Mouse (Mus musculus) ovary, postnatal 14 days (tissue): Measurements from ENCODE around the gene Gm10401.
A peak's percentile ranks its signal among the peaks of the same experiment; 100 is the strongest.
"Not testable (repeated sequence)": the region's sequence is repeated elsewhere in the genome, so short reads cannot be mapped to it uniquely, and the experiment has no call there.

ENCODE experiments used
- DNase-seq: peaks from one replicate; pipeline ENCODE4 v3.0.0; 2022; ENCODE audit warnings: low spot score

Gm10401 gene

DNA sequence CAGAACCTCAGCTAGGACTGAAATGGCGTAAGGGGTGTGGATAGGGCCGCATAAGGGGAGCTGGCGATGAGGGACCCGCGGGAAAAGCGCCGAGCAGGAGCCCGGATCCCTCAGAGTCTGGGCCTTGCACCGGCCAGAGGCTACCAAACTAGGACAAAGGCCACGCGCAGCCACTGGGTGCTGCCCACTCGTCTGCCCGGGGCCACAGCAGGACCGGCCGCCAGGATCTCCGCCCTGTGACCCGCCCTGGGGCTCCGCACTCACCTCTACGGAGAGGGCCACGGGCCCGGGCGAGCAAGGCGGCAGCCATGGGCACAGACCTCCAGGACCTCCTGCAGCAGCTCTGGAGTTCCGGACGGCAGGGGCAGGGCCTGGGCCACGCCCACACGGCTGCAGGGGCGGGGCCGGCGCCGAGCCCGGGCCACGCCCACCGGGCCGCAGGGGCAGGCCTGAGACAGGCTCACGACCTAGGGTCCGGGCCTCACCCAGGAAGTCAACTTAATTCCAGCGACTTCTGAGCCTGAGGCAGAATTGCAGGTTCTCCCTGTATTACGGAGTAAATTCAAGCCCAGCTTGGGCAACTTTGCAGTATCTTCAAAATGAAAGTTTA lies 21.0 kb upstream of the Gm10401 start, which contains the start of gene Acads:
TSS of gene Acads (minus strand) at position 386 of the 610 bp plus-strand sequence.
- peak; percentile 79 for DNase-seq

- no peak for DNase-seq
Observed at GRCm38 (mm10) chr5:115117467-115117866, 19.4 kb upstream of the Gm10401 start.

GRCm38 (mm10) chr5:115116426-115116825 lies 18.3 kb upstream of the Gm10401 start:
- DNase-seq = no peak

DNA sequence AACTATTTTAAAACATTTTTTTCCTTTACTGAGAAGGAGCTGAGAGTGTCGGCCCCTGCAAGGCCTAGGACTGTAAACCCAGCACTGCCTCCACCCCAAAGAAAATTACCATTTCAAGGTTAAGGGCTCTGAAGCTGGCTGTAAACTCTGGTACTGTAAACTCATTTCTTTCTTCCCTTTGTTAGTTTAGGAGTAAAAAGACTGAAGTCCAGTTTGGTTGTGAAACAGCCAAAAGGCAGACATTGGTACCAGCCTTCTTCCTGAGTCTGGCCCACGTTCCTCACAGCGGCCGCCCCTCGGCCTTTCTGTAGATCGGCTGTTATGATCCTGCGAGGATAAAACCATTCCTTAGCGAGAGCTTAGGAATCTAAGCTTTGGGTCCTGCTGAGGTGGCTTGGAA lies 16.4 kb upstream of the Gm10401 start:
- no peak for DNase-seq

- DNase-seq = no peak
Observed at GRCm38 (mm10) chr5:115113244-115113643, 15.1 kb upstream of the Gm10401 start.

DNA sequence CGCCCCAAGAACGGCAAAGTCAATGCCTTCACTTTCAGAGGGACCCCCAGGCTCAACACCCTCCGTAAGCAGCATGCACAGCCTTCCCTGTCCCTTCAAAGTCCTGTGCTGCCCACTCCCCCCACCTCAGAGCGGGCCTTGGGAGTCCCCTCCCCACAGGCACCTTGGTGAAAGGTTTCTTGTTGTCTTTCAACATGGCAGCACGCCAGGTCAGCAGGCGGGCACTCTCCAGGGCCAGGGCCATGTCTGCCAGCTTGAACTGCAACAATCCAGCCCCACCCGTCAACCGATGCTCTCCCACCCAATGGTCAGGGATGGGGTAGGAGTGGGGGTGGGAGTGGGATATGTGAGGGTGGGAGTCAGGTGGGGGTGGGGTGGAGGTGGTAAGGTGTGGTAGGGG lies 13.1 kb upstream of the Gm10401 start:
- no peak for DNase-seq

DNA sequence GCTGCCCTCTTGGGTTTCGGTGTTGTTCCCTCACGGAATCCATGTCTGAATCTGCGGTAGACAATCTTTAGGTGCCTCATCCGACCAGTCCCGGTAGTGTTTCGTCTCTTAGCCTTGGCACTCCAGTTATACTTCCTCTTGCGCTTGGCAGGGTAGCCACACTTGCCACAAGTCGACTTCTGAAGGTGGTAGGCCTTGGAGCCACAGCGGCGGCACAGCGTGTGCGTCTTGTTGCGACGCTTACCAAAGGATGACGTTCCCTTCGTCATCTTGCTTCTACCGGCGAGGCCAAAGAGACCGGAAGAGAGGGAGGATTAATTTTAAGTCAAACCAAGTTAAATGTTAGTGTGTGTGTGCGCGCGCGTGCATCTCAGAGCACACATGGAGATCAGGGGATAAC lies 5.2 kb upstream of the Gm10401 start:
- not testable (repeated sequence) for DNase-seq

DNA sequence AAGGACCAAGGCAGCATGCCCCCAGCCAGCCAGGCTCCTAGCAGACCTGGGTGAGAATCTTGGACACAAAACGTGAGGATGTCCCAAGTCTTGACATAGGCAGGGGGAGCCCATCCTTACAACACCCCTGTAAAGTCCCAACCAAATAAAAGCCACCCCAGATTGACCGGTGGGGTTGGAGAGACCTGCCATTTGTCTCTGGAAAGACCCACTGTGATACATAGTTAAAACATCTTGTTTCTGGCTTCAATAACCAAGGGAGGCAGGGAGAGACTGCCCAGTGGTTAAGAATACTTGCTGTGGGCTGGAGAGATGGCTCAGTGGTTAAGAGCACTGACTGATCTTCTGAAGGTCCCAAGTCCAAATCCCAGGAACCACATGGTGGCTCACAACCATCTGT lies 4.1 kb upstream of the Gm10401 start:
- DNase-seq = no peak

- no peak for DNase-seq
Observed at GRCm38 (mm10) chr5:115100473-115100872, 2.4 kb upstream of the Gm10401 start.

DNA sequence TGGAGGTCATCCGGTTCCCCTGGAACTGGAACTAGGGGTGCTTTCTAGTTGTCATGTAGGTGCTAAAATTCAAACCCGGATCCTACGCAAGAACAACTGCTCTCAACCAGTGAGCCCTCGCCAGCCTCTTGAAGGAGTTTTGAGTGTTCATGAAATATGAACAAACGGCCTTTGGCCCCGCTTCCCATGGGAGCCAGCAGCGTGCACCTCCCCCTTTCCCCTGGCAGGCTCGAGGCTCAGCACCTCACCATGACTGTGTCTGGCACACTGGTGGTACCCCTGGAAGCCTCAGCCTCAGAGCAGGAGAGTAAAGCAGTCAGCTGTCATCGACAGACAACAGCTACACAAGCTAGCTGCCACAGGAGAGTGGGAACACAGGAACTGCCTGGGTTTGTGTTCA lies 1.9 kb upstream of the Gm10401 start:
- DNase-seq = no peak

GRCm38 (mm10) chr5:115099530-115099929 lies 1.4 kb upstream of the Gm10401 start:
- DNase-seq = no peak

DNA sequence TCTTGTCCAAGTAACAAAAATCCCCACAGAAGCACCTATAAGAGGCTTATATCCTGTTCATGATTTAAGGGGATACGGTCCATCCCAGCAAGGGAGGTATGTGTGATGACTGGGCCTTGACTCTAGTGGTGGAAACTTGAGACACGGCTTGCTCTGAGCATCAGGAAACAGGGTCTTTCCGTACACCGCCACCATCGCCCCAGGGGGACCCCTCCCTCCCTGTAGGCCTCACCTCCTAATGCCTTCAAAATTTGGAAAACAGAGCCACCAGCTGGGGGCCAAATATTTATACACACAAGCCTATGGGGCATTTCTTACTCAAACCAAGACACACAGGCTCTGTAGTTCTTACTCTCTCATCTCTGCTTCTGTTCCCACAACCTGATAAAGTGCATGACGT lies 6.3 kb downstream of the Gm10401 start:
- no peak for DNase-seq

GRCm38 (mm10) chr5:115091015-115091414 lies 7.1 kb downstream of the Gm10401 start:
- DNase-seq = no peak

DNA sequence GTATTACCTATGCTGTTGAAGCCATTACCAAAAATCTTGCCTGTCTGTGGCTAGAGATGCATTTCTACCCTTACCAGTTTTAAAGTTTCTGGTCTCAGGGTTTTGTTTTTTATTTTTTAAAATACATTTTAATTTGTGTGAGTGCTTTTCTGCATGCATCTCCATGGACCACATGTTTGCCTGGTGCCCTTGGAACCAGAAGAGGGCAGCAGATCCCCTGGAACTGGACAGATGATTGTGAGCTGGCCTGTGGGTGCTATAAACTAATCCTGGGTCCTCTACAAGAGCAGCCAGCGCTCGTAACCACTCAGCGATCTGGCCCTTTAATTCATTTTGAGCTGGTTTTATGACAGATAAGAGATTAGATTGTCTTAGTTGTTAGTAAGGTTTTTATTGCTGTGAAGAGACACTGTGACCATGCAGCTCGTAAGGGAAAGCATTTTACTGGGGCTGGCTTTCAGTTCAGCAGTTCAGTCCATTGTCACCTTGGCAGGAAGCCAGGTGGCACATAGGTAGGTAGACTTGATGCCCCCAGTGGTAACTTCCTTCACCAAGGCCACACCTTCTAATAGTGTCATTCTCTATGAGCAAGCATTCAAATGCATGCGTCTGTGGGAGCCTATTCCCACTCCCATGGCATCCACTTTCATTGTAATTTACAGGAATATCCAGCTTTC lies 8.4 kb downstream of the Gm10401 start:
- no peak for DNase-seq

- no peak for DNase-seq
Observed at GRCm38 (mm10) chr5:115085675-115086074, 12.4 kb downstream of the Gm10401 start.

GRCm38 (mm10) chr5:115083492-115083891 lies 14.6 kb downstream of the Gm10401 start:
- no peak for DNase-seq

DNA sequence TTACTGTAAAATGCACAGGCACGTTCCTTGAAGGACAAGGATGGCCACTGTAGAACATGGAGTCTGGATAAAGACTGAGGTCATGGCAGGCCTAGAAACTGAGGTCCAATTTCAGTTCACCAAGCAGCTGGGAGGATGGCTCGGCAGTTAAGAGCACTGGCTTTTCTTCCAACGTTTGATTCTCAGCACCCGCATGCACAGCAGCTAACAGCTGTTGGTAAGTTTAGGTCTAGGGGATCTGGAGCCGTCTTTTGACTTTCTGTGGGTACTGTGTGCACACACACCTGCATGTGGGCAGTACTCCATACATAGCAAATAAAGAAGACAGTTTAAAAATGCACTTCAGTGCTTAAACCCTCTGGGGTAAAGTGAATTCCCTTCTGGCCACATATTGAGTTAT lies 16.5 kb downstream of the Gm10401 start:
- no peak for DNase-seq

GRCm38 (mm10) chr5:115076144-115076901 lies 21.8 kb downstream of the Gm10401 start:
- peak; percentile 56 for DNase-seq

DNA sequence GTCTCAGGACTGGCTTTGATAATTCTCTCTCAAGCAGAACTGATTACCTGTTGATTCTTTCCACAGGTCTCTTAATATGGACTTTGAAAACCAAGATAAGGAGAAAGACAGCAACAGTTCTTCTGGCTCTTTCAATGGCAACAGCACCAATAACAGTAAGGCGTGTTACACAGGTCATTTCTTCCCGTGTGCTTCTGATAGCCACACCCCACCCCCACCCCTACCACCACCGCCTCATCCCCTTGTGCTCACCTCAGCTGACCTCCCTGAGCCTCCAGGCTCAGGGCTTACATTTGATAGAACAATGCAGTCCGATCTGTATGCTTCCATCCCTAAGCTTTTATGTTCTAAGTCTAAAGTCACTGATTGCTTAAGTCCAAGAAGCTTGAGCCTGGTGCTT lies 23.3 kb downstream of the Gm10401 start:
- DNase-seq = no peak

DNA sequence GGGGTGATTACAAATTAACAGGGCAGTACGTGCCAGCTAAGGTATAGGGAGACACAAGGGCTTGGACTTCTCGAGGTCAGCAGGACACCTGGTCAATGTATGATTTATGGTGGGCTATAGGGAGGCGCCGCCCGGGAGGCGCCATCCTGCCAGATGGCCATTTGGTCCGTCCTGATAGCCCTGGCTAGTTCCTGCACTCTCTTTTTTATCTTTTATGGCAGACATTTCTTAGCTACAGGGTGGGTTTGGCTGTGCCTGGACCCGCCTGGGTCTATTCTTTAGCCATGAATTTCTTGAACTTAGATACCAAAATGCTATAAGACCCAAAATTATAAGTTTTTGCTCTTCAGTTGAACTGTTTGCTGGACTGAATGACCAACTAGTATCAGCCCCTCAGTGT lies 24.8 kb downstream of the Gm10401 start:
- DNase-seq = not testable (repeated sequence)

GRCm38 (mm10) chr5:115072143-115072542 lies 26.0 kb downstream of the Gm10401 start:
- DNase-seq = no peak

- no peak for DNase-seq
Observed at GRCm38 (mm10) chr5:115071096-115071901, 26.8 kb downstream of the Gm10401 start.
